Mouse (Mus musculus) testis, adult 2 months (tissue): ENCODE measurements around the gene Ccdc8. TPM values are rescaled to one million over a fixed set of nuclear protein-coding genes. Genes with fewer than 3 reads are reported as not detected.
A peak's percentile ranks its signal among the peaks of the same experiment; 100 is the strongest.

ENCODE experiments used
- H3K27ac ChIP-seq: fragments of 200-500 bp; 2 replicates; pipeline ENCODE4 v1.5.1; 2012; ENCODE audit warnings: low read depth, low read length; ENCODE audit not compliant: control insufficient read depth, insufficient read depth
- H3K27me3 ChIP-seq: fragments of 200-500 bp; 2 replicates; pipeline ENCODE4 v1.6.1; 2012; ENCODE audit warnings: mild to moderate bottlenecking, low read length, moderate library complexity; ENCODE audit not compliant: control insufficient read depth, insufficient read depth
- H3K36me3 ChIP-seq: fragments of 200-500 bp; 2 replicates; pipeline ENCODE4 v1.6.1; 2012; ENCODE audit warnings: mild to moderate bottlenecking, low read length; ENCODE audit not compliant: control insufficient read depth, insufficient read depth
- H3K4me1 ChIP-seq: fragments of 200-500 bp; 2 replicates; pipeline ENCODE4 v1.6.1; 2012; ENCODE audit warnings: low read length; ENCODE audit not compliant: control insufficient read depth, insufficient read depth
- H3K4me3 ChIP-seq: fragments of 200-500 bp; 2 replicates; pipeline ENCODE4 v1.5.1; 2012; ENCODE audit warnings: low read depth, mild to moderate bottlenecking, low read length, moderate library complexity, mixed read lengths; ENCODE audit not compliant: control insufficient read depth
- CTCF ChIP-seq: fragments of 200-500 bp; IDR thresholded peaks from 2 replicates; pipeline ENCODE4 v1.5.1; 2012; ENCODE audit warnings: low read depth, mild to moderate bottlenecking, inconsistent platforms, low read length, moderate library complexity; ENCODE audit not compliant: control insufficient read depth, insufficient read depth, insufficient replicate concordance
- POLR2A ChIP-seq: fragments of 200-500 bp; IDR thresholded peaks from 2 replicates; pipeline ENCODE4 v1.6.1; 2012; ENCODE audit warnings: low read depth, mild to moderate bottlenecking, inconsistent platforms, low read length, moderate library complexity; ENCODE audit not compliant: control insufficient read depth
- polyA plus RNA-seq: library from polyadenylated mRNA; depleted of rRNA; stranded (reverse); fragments of >200 nt; gene quantifications from 2 replicates; pipeline ENCODE4 v1.2.3, GENCODE M21; 2012

Gene Ccdc8
- polyA plus RNA-seq, 1 experiment = 1.6 TPM

- no peak for TF ChIP-seq POLR2A
- no peak for TF ChIP-seq CTCF
- Histone ChIP-seq H3K27ac (no peak overlapping the region), H3K36me3 (no peaks in the 10 kb centered on the region), H3K27me3 (no peaks in the 10 kb centered on the region), H3K4me1 (peaks cover 7% of the 10 kb centered on the region), H3K4me3 (no peak overlapping the region)
Observed at GRCm38 (mm10) chr7:16978173-16978572, 14.3 kb upstream of the Ccdc8 start.

DNA sequence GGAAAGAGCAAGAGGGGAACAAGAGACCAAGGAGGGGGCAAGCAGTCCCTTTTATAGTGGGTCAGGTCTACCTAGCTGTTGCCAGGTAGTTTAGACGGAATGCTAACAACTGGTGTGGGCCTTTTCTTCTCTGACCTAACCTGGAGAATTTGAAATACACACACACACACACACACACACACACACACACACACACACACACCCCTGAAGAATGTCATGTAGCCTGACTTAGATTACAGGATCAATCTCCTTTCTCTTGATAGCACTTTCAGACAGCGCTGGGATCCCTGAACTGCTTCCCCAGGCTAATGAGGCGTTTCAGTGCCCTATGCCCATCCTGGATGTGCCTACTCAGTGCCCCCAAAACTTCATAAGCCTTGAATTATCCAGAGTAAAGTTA lies 13.9 kb upstream of the Ccdc8 start:
- H3K27me3 ChIP-seq = no peaks in the 10 kb centered on the region
- no peak for TF ChIP-seq CTCF
- no peak for TF ChIP-seq POLR2A

DNA sequence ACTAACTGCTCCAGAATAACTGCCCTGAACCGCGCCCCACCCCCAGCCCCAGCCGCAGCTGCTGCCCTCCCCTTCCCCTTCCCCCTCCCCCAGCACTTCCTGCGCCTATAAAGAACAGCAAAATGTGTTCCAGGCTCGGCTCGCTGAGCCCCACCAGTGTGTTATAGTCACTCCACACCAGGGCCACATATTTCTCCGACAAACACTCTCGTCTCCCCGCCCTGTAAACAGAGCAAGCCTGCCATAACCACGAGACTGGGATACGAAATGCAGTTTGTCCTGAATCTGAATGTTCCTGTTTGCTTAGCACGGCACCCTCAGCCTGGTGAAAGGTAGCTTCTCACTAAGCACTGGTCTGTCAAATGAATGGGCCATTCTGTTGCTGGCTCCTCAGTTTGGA lies 12.2 kb upstream of the Ccdc8 start:
- H3K27ac ChIP-seq = no peak overlapping the region
- no peaks in the 10 kb centered on the region for H3K27me3 ChIP-seq
- H3K36me3 ChIP-seq = no peaks in the 10 kb centered on the region
- H3K4me1 ChIP-seq = peaks cover 7% of the 10 kb centered on the region
- TF ChIP-seq POLR2A (no peak), CTCF (no peak)
- H3K4me3 ChIP-seq = peak overlapping the region; percentile 59

More for the DNA sequence above, 13.9 kb upstream of the Ccdc8 start:
- H3K4me1 ChIP-seq = peaks cover 7% of the 10 kb centered on the region
- no peaks in the 10 kb centered on the region for H3K36me3 ChIP-seq
- no peak overlapping the region for H3K27ac ChIP-seq
- H3K4me3 ChIP-seq = no peak overlapping the region

DNA sequence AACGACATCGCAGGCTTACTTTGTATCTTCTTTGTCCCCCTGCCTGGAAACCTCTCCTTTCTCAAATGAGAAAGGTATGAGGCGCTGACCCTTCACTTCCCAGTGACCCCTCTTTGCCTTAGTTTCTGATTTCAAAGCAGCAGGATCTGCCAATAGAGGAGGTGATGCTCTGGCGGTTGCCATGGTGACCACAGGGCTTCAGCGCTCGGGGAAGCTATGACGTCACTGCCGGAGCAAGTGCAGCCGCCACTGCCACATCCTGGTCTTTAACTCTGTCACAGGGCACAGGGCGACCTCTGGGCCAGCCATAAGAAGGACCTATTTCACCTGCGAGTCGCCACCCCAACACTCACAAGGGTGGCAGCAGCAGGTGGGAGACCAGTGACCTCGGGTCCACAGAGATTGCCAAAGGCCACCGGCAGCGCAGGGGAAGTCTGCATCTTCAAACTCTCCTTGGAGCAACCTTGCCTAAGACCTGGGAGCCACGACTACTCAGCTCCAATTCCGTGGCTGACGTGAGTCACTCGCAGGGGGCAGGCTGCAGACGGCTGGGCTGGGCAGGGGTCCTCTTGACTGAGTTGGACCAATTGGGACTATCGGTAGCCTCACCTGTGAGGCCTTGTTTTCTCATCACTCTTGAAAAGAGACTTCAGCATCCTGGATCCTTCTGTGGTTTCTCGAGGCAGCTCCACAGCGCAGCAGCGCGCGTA lies 9.5 kb upstream of the Ccdc8 start, which contains the start of gene Gm42372:
Gene Gm42372 (plus strand): TSS at position 228 of the 710 bp plus-strand sequence.
- Histone ChIP-seq H3K36me3 (no peaks in the 10 kb centered on the region), H3K4me1 (peaks cover 7% of the 10 kb centered on the region), H3K4me3 (peak within 1 kb of the TSS; percentile 86), H3K27ac (peak within 1 kb of the TSS; percentile 34), H3K27me3 (no peaks in the 10 kb centered on the region)
- TF ChIP-seq CTCF (no peak), POLR2A (peak; percentile 56; the same call in 1 of the 2 replicates)

DNA sequence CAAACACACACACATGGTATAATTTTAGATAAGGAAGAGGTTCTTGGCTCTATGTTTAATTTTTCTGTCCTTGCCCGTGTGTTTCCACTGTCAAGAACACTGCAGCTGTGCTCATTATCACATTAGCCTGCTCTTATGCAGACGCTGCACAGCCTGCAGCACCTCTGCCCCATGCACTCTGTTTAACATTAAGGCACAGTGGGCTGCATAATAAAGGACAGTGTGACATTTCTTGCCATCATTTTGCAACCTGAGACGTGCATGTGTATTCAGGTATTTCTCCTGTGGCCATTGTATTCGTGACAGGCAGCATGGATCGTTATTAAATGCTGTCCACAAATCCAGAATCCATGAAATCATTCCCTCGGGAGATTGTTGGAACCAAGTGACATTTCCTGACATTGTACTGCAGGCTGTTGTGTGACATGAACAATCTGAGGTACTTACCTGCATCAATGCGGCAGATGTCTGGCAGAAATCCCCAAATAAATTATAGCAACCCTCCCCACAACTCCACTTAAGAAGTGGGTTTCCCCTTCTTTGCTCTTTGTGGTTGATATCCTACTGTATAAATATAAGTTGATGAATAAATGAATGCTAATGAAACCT lies 4.9 kb upstream of the Ccdc8 start:
- H3K4me1 ChIP-seq = peaks cover 19% of the 10 kb centered on the region
- H3K4me3 ChIP-seq = no peak overlapping the region
- TF ChIP-seq POLR2A (no peak), CTCF (no peak)
- H3K27ac ChIP-seq = no peak overlapping the region
- H3K36me3 ChIP-seq = no peaks in the 10 kb centered on the region
- no peaks in the 10 kb centered on the region for H3K27me3 ChIP-seq

DNA sequence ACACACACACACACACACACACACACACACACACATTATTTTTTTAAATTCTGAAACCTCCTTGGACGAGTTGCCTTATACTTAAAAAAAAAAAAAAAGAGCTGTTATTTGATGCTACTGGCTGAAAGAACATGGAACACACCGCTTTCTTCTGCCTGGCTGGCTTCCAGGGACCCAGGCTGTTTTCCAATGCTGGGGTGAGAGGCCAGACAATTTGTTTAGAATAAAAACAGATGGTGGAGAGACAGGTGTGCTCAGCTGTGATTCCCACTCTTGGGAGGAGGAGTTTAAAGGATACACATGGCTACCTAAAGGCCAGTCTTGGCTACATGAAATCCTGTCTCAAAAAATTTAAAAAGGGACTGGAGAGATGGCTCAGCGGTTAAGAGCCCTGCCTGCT lies 4.1 kb upstream of the Ccdc8 start:
- Histone ChIP-seq H3K27me3 (no peaks in the 10 kb centered on the region), H3K36me3 (no peaks in the 10 kb centered on the region), H3K4me3 (no peak overlapping the region), H3K27ac (no peak overlapping the region), H3K4me1 (peaks cover 17% of the 10 kb centered on the region)
- no peak for TF ChIP-seq POLR2A
- TF ChIP-seq CTCF = no peak

DNA sequence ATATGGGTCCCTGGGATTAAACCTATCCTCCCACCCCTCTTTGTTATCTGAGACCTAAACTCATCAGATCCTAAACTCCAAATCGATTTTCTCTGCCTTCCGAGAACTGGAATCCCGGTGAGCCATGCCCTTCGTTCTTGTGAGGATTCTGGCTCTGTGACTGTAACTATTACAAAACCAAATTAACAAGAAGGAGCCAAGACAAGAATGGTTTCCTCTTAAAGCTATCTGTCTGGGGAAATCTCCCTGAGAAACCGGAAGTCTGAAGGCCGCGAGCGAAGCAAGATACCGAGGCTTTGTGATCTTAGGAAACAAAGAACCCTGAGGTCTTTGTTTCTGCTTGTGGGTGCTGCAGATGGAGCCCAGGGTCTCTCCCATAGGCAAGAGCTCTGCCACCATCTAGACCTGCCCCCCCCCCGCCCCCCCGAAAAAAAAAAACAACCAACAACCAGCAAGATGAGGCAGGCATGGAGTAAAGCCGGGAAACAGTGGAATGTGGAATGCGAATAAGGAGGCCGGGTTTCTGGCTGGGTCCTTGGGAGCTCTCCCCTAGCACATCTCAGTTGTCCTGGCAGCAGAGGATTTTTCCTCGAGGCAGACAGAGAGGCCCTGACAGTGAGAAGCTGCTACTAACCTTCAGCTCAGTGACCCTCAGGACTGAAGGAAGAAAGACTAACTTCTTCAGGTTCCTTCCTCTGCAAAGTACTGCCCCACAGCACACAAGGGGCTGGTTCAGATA lies 2.3 kb upstream of the Ccdc8 start:
- Histone ChIP-seq H3K27me3 (no peaks in the 10 kb centered on the region), H3K4me1 (peaks cover 19% of the 10 kb centered on the region), H3K27ac (peak overlapping the region; percentile 50; the same call in 1 of the 2 replicates), H3K36me3 (no peaks in the 10 kb centered on the region), H3K4me3 (no peak overlapping the region)
- TF ChIP-seq CTCF (no peak), POLR2A (no peak)
